Mouse (Mus musculus): ENCODE results near the gene Kat5. TPM values are rescaled to one million over a fixed set of nuclear protein-coding genes. Genes with fewer than 3 reads are reported as not detected.

The Kat5 gene
- 56.3 and 60.1 TPM in 2 replicates for polyA plus RNA-seq (2016; fragmentation: Nextera tagmentation; extraction: Ambion mirVana)

- no peaks in the 10 kb centered on the region for H3K9me3 ChIP-seq
- peak; percentile 87 for ATAC-seq (ENCODE audit: insufficient number of reproducible peaks, insufficient read depth, low FRiP score, low TSS enrichment, low read depth)
- peaks cover 19% of the 10 kb centered on the region for H3K4me1 ChIP-seq (replicated peaks)
- peak within 1 kb of the TSS; percentile 79 for H3K9ac ChIP-seq (replicated peaks)
- H3K27ac ChIP-seq: peak within 1 kb of the TSS; percentile 98
- WGBS: 1% methylated on average over 55 of the region's 55 CpGs
- H3K4me2 ChIP-seq: peak within 1 kb of the TSS; percentile 69
- peaks cover 43% of the 10 kb centered on the region for H3K36me3 ChIP-seq
- peak within 1 kb of the TSS; percentile 65 for H3K4me3 ChIP-seq (replicated peaks)
- no peaks in the 10 kb centered on the region for H3K27me3 ChIP-seq
Measured at GRCm38 (mm10) chr19:5609547-5610404, at the start of gene Kat5. Gene Kat5 (minus strand): TSS chr19:5610237.

GRCm38 (mm10) chr19:5654720-5655298 lies 44.8 kb upstream of the Kat5 start:
- Histone ChIP-seq H3K9ac (replicated peaks) (peak overlapping the region; percentile 62), H3K4me1 (replicated peaks) (peaks cover 24% of the 10 kb centered on the region), H3K27me3 (peaks cover 30% of the 10 kb centered on the region), H3K27ac (no peak overlapping the region), H3K9me3 (no peaks in the 10 kb centered on the region), H3K36me3 (peaks cover 43% of the 10 kb centered on the region), H3K4me2 (peak overlapping the region; percentile 82), H3K4me3 (replicated peaks) (peak overlapping the region; percentile 47)
- ATAC-seq (ENCODE audit: insufficient number of reproducible peaks, insufficient read depth, low FRiP score, low TSS enrichment, low read depth): peak; percentile 53
- 5% methylated on average over 43 of the region's 43 CpGs for WGBS

DNA sequence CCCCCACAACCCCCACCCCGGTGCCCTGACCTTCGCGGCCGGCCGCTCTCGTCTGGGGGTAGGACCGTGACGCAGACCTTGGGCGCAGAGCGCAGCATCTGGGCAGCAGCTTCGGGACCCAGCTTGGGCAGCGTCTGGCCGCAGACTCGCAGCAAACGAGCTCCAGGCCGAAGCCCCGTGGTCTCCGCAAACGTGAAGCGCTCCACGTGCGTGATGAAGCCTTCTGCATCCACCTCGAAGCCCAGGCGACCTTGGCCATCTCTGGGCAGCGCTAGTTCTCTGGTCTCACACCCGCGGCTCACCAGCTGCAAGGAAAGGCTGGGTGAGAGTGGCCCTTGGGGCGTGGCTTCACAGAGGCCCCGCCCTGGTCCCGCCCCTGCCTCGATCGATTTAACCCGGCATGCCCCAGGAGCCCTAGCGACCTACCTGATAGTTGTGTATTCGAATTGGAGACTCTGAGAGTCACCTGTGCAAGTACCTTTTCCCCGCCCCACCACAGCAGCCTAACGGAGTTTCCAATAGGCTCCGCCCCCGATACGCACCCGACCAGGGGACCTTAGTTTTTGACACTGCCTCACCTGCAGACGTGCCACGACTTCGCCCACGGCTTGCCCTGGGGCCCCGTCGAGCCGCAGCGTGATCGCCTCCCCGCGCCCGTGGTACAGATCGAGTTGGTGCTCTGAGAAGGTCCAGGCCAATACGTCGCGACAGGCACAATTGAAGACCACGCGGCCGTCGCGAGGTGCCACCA lies 44.1 kb upstream of the Kat5 start:
- peak overlapping the region; percentile 62 for H3K9ac ChIP-seq (replicated peaks)
- no peaks in the 10 kb centered on the region for H3K9me3 ChIP-seq
- peaks cover 29% of the 10 kb centered on the region for H3K4me1 ChIP-seq (replicated peaks)
- peak overlapping the region; percentile 82 for H3K4me2 ChIP-seq
- H3K27me3 ChIP-seq: peaks cover 30% of the 10 kb centered on the region
- H3K4me3 ChIP-seq (replicated peaks): peak overlapping the region; percentile 47
- H3K27ac ChIP-seq: no peak overlapping the region
- peak; percentile 30 for ATAC-seq (ENCODE audit: insufficient number of reproducible peaks, insufficient read depth, low FRiP score, low TSS enrichment, low read depth)
- 3% methylated on average over 62 of the region's 62 CpGs for WGBS
- peaks cover 39% of the 10 kb centered on the region for H3K36me3 ChIP-seq

DNA sequence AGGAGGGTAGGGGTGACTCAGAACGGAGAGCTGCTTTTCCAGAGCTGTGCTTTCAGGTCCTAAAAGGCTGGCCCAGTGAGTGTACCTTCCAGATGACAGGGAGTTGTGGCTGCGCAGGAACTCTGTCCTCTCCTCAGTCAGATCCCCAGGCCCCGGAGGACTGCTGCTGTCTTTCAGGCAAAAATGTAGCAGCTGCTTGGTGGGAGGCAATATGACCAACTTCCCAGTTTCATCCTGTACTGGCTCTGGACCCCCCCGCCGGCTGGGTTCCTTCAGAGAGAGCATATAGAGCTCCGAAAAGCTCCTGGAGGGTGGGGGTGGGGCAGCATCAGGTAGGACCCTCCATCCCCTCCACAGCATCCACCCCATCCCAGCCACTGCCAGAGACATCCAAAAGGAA lies 42.5 kb upstream of the Kat5 start:
- peaks cover 40% of the 10 kb centered on the region for H3K4me1 ChIP-seq (replicated peaks)
- peaks cover 41% of the 10 kb centered on the region for H3K36me3 ChIP-seq
- H3K9ac ChIP-seq (replicated peaks): no peak overlapping the region
- WGBS: 74% methylated on average over 6 of the region's 6 CpGs
- H3K4me3 ChIP-seq (replicated peaks): no peak overlapping the region
- no peak overlapping the region for H3K4me2 ChIP-seq
- H3K27me3 ChIP-seq: peaks cover 30% of the 10 kb centered on the region
- no peaks in the 10 kb centered on the region for H3K9me3 ChIP-seq
- ATAC-seq (ENCODE audit: insufficient number of reproducible peaks, insufficient read depth, low FRiP score, low TSS enrichment, low read depth): no peak
- no peak overlapping the region for H3K27ac ChIP-seq

- Histone ChIP-seq H3K27ac (no peak overlapping the region), H3K4me2 (no peak overlapping the region), H3K36me3 (peaks cover 47% of the 10 kb centered on the region), H3K4me1 (replicated peaks) (peaks cover 40% of the 10 kb centered on the region), H3K9ac (replicated peaks) (0 out of 2 replicates have a peak overlapping the region, but pooled peaks have one; percentile 12), H3K27me3 (peaks cover 30% of the 10 kb centered on the region), H3K4me3 (replicated peaks) (no peak overlapping the region), H3K9me3 (no peaks in the 10 kb centered on the region)
- ATAC-seq (ENCODE audit: insufficient number of reproducible peaks, insufficient read depth, low FRiP score, low TSS enrichment, low read depth): no peak
- 59% methylated on average over 12 of the region's 13 CpGs for WGBS
Measured at GRCm38 (mm10) chr19:5651502-5652274, 41.7 kb upstream of the Kat5 start.

- Histone ChIP-seq H3K36me3 (peaks cover 62% of the 10 kb centered on the region), H3K9ac (replicated peaks) (peak overlapping the region; percentile 13; the same call in 1 of the 2 replicates), H3K9me3 (no peaks in the 10 kb centered on the region), H3K27me3 (peaks cover 7% of the 10 kb centered on the region), H3K4me3 (replicated peaks) (peak overlapping the region; percentile 29), H3K27ac (peak overlapping the region; percentile 89), H3K4me1 (replicated peaks) (peaks cover 22% of the 10 kb centered on the region), H3K4me2 (peak overlapping the region; percentile 58)
- no peak for ATAC-seq (ENCODE audit: insufficient number of reproducible peaks, insufficient read depth, low FRiP score, low TSS enrichment, low read depth)
- WGBS: 67% methylated on average over 6 of the region's 6 CpGs
Measured at GRCm38 (mm10) chr19:5649298-5649741, 39.3 kb upstream of the Kat5 start.

DNA sequence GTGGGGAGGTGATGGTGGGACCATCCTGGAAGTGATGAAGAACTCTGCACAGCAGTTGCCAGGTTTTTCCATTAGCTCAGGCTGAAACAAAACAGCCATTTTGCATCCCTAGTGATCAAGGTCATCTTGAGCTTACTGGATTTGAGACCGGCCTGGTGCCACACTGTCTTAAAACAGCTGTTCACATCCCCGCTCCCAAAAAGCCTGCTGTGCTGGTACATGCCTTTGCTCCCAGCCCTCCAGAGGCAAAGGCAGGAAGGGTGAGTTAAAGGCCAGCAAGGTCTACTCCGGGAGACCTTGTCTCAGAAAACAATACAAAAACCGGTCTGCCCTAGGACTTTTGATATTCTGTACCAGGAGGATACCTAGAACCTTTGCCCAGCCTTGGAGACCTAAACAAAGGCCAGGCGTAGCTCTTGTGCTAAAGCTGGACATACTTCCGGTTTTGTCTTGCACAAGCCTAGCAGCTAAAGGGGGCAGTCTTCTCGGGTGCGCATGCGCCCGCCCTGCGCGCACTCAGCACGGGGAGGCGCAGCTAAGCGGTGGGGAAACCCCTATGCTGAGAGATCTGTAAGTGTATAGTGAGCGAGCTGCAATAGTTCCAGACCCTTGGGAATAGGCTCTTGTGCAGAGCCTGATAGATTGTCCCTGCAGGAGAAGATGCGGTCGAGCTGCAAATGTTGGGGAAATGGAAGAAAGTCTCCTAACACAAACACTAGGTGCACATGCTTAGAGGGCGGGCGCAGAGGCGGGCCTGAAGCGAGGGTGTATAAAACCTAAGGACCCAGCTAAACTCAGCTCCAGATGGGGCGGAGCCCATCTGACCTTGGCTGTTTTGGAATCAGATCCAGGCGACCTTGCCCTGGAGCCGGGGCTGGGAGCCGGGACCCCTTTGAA lies 38.6 kb upstream of the Kat5 start:
- H3K4me3 ChIP-seq (replicated peaks): peak overlapping the region; percentile 29
- peak overlapping the region; percentile 89 for H3K27ac ChIP-seq
- peaks cover 69% of the 10 kb centered on the region for H3K36me3 ChIP-seq
- H3K4me1 ChIP-seq (replicated peaks): peaks cover 16% of the 10 kb centered on the region; the same call in 1 of the 2 replicates
- peak overlapping the region; percentile 58 for H3K4me2 ChIP-seq
- H3K9ac ChIP-seq (replicated peaks): peak overlapping the region; percentile 13
- H3K27me3 ChIP-seq: peaks cover 2% of the 10 kb centered on the region; the same call in 1 of the 2 replicates
- peak; percentile 84 for ATAC-seq (ENCODE audit: insufficient number of reproducible peaks, insufficient read depth, low FRiP score, low TSS enrichment, low read depth)
- 11% methylated on average over 26 of the region's 26 CpGs for WGBS
- H3K9me3 ChIP-seq: no peaks in the 10 kb centered on the region

DNA sequence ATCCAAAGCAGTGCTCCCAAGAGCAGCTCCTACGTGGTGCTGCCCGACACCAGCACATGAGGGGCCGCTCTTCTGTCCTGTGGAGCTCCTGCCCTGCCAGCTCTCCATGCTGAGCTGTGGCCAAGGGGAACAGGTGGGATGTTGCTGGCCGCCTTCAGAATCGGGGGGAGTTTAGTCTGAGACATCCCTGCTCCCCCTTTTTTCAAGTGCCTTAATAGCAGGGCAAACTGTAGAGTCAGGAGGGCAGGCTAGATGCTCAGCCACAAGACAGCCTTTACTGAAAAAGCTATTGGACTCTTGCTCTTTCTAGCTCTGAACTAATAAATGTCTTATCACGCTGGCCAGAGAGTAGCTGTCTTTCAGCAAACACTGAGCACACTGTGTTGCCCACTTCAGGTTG lies 37.8 kb upstream of the Kat5 start:
- no peak for ATAC-seq (ENCODE audit: insufficient number of reproducible peaks, insufficient read depth, low FRiP score, low TSS enrichment, low read depth)
- H3K27me3 ChIP-seq: no peaks in the 10 kb centered on the region
- peak overlapping the region; percentile 89; the same call in 1 of the 2 replicates for H3K27ac ChIP-seq
- H3K9ac ChIP-seq (replicated peaks): 0 out of 2 replicates have a peak overlapping the region, but pooled peaks have one; percentile 0
- peaks cover 75% of the 10 kb centered on the region for H3K36me3 ChIP-seq
- no peak overlapping the region for H3K4me2 ChIP-seq
- WGBS: 95% methylated on average over 6 of the region's 6 CpGs
- no peak overlapping the region for H3K4me3 ChIP-seq (replicated peaks)
- H3K9me3 ChIP-seq: no peaks in the 10 kb centered on the region
- H3K4me1 ChIP-seq (replicated peaks): peaks cover 16% of the 10 kb centered on the region; the same call in 1 of the 2 replicates

GRCm38 (mm10) chr19:5646731-5647330 lies 36.8 kb upstream of the Kat5 start:
- Histone ChIP-seq H3K9me3 (no peaks in the 10 kb centered on the region), H3K27ac (no peak overlapping the region), H3K4me2 (no peak overlapping the region), H3K4me1 (replicated peaks) (peaks cover 16% of the 10 kb centered on the region; the same call in 1 of the 2 replicates), H3K9ac (replicated peaks) (no peak overlapping the region), H3K27me3 (no peaks in the 10 kb centered on the region), H3K4me3 (replicated peaks) (no peak overlapping the region), H3K36me3 (peaks cover 78% of the 10 kb centered on the region)
- no peak for ATAC-seq (ENCODE audit: insufficient number of reproducible peaks, insufficient read depth, low FRiP score, low TSS enrichment, low read depth)
- 90% methylated on average over 8 of the region's 8 CpGs for WGBS

Data from limb, embryonic 12.5 days (tissue).